Mouse (Mus musculus) mesoderm, embryonic 11.5 days (tissue): ENCODE measurements around the gene Phc2.

ENCODE experiments used
- DNase-seq: peaks from one replicate; pipeline ENCODE4 v3.0.0-alpha.2; 2012; ENCODE audit warnings: low read depth, low spot score

The Phc2 gene

GRCm38 (mm10) chr4:128716731-128717130, 62.2 kb downstream of the Phc2 start:
- no peak for DNase-seq

- DNase-seq, result peak; percentile 61
These were observed 65.6 kb downstream of the Phc2 start for GRCm38 (mm10) chr4:128720110-128720509.

- no peak for DNase-seq
These were observed 66.7 kb downstream of the Phc2 start for GRCm38 (mm10) chr4:128721061-128721648.

GRCm38 (mm10) chr4:128721761-128722160, 67.3 kb downstream of the Phc2 start:
- no peak for DNase-seq

- DNase-seq, result no peak
These were observed 68.4 kb downstream of the Phc2 start for GRCm38 (mm10) chr4:128722932-128723331.

- DNase-seq, result no peak
These were observed 68.9 kb downstream of the Phc2 start for GRCm38 (mm10) chr4:128723431-128723830.

GRCm38 (mm10) chr4:128724059-128724458, 69.6 kb downstream of the Phc2 start:
- DNase-seq, result no peak

- DNase-seq, result peak; percentile 79
These were observed 72.7 kb downstream of the Phc2 start for GRCm38 (mm10) chr4:128727019-128727720.

GRCm38 (mm10) chr4:128727721-128728430, 73.4 kb downstream of the Phc2 start:
- DNase-seq, result no peak

- DNase-seq, result no peak
These were observed 73.9 kb downstream of the Phc2 start for GRCm38 (mm10) chr4:128728431-128728851.

GRCm38 (mm10) chr4:128729033-128729708, 74.7 kb downstream of the Phc2 start:
- DNase-seq, result no peak

GRCm38 (mm10) chr4:128729709-128730037, 75.2 kb downstream of the Phc2 start:
- no peak for DNase-seq

GRCm38 (mm10) chr4:128730271-128730670, 75.8 kb downstream of the Phc2 start:
- DNase-seq, result no peak

GRCm38 (mm10) chr4:128732794-128733193, 78.3 kb downstream of the Phc2 start:
- no peak for DNase-seq

GRCm38 (mm10) chr4:128733496-128733895, 79.0 kb downstream of the Phc2 start:
- DNase-seq, result no peak

GRCm38 (mm10) chr4:128734217-128734616, 79.7 kb downstream of the Phc2 start:
- DNase-seq, result no peak

GRCm38 (mm10) chr4:128734721-128735671, 80.5 kb downstream of the Phc2 start:
- no peak for DNase-seq

GRCm38 (mm10) chr4:128737137-128737589, 82.7 kb downstream of the Phc2 start:
- DNase-seq, result peak; percentile 71

GRCm38 (mm10) chr4:128737825-128738610, 83.5 kb downstream of the Phc2 start:
- no peak for DNase-seq

- DNase-seq, result no peak
These were observed 86.4 kb downstream of the Phc2 start for GRCm38 (mm10) chr4:128740878-128741277.
